Comparison of ENCODE assay signal across 8 mouse cellular contexts in genomic region chr4:86749361-86749841, GRCm38 (mm10). TPM values are rescaled to one million over a fixed set of nuclear protein-coding genes. Genes with fewer than 3 reads are reported as not detected.
DNase-seq lines count a peak whose midpoint lies in the region; ATAC-seq and TF ChIP-seq lines count a peak whose summit lies in the region.

No protein-coding gene starts in this region.

- H3K27me3 ChIP-seq in hindbrain, embryonic 12.5 days = no peaks in the 10 kb centered on the region
- H3K27me3 ChIP-seq in liver, adult 2 months (ENCODE audit: control insufficient read depth, insufficient read depth, low read length) = no peaks in the 10 kb centered on the region
- no peaks in the 10 kb centered on the region for H3K27me3 ChIP-seq in neural tube, embryonic 13.5 days

- H3K9ac ChIP-seq in hindbrain, embryonic 12.5 days = peak overlapping the region; percentile 90
- peak overlapping the region; percentile 90 for H3K9ac ChIP-seq in liver, adult 2 months (ENCODE audit: low read depth, low read length)
- H3K9ac ChIP-seq in neural tube, embryonic 13.5 days = peak overlapping the region; percentile 96

- peaks cover 19% of the 10 kb centered on the region for H3K79me2 ChIP-seq in liver, adult 2 months (ENCODE audit: control insufficient read depth, insufficient read depth, low read length)

- 2% methylated on average over 13 of the region's 13 CpGs for WGBS in hindbrain, embryonic 12.5 days
- 2% methylated on average over 13 of the region's 13 CpGs for WGBS in liver, adult 2 months
- under 1% methylated on average over 13 of the region's 13 CpGs for WGBS in neural tube, embryonic 13.5 days

- no peak for TF ChIP-seq CTCF in liver, adult 2 months (IDR thresholded peaks at IDR 0.05; ENCODE audit: low read depth, low read length)

- peak; percentile 20 for DNase-seq in cerebellum, adult 11 months
- DNase-seq in cerebellum, adult 11-12 months = no peak
- peak; percentile 54 for DNase-seq in NIH3T3 (ENCODE audit: low read depth)
- peak; percentile 50 for DNase-seq in liver, adult 2 months (ENCODE audit: extremely low read depth, low read depth, low spot score)
- DNase-seq in spleen, postnatal 36 days (ENCODE audit: low spot score in 2 of 2) = no peak

- ATAC-seq in erythroblast, adult 5-6 weeks (replicated peaks; ENCODE audit: low FRiP score, poor library complexity, severe bottlenecking) = 0 out of 2 replicates have a peak, but pooled peaks have one; percentile 17
- no peak; the same call in 1 of the 2 replicates for ATAC-seq in hindbrain, embryonic 12.5 days (ENCODE audit: low FRiP score)
- no peak for ATAC-seq in neural tube, embryonic 13.5 days (ENCODE audit: low read depth)

- 0 out of 2 replicates have a peak overlapping the region, but pooled peaks have one; percentile 88 for H3K27ac ChIP-seq in hindbrain, embryonic 12.5 days
- peak overlapping the region; percentile 93 for H3K27ac ChIP-seq in liver, adult 2 months (replicated peaks; ENCODE audit: insufficient read depth, low read depth, low read length)
- no peak overlapping the region for H3K27ac ChIP-seq in neural tube, embryonic 13.5 days (replicated peaks)

- H3K4me2 ChIP-seq in hindbrain, embryonic 12.5 days (replicated peaks) = peak overlapping the region; percentile 88
- peak overlapping the region; percentile 79 for H3K4me2 ChIP-seq in neural tube, embryonic 13.5 days

- no peaks in the 10 kb centered on the region for H3K36me3 ChIP-seq in hindbrain, embryonic 12.5 days
- H3K36me3 ChIP-seq in liver, adult 2 months (ENCODE audit: control insufficient read depth, insufficient read depth, low read length) = no peaks in the 10 kb centered on the region
- no peaks in the 10 kb centered on the region for H3K36me3 ChIP-seq in neural tube, embryonic 13.5 days

- H3K4me1 ChIP-seq in hindbrain, embryonic 12.5 days = peaks cover 13% of the 10 kb centered on the region
- H3K4me1 ChIP-seq in liver, adult 2 months (ENCODE audit: control insufficient read depth, insufficient read depth, low read length) = peaks cover 10% of the 10 kb centered on the region; the same call in 1 of the 2 replicates
- peaks cover 17% of the 10 kb centered on the region for H3K4me1 ChIP-seq in neural tube, embryonic 13.5 days (replicated peaks)

- no peak for TF ChIP-seq POLR2A in liver, adult 2 months (IDR thresholded peaks at IDR 0.05; ENCODE audit: extremely low read depth, insufficient read depth, low read length)

- no peaks in the 10 kb centered on the region for H3K9me3 ChIP-seq in hindbrain, embryonic 12.5 days (replicated peaks)
- no peaks in the 10 kb centered on the region for H3K9me3 ChIP-seq in neural tube, embryonic 13.5 days

- peak overlapping the region; percentile 87 for H3K4me3 ChIP-seq in hindbrain, embryonic 12.5 days
- peak overlapping the region; percentile 79 for H3K4me3 ChIP-seq in liver, adult 2 months (ENCODE audit: insufficient read depth, low read depth, low read length)
- H3K4me3 ChIP-seq in neural tube, embryonic 13.5 days = peak overlapping the region; percentile 99

RNA-seq across cellular contexts. Expression of gene Dennd4c, which starts 1.0 kb away (rescaled TPM):
- 5.2 and 7.5 TPM in 2 replicates for total RNA-seq in erythroblast, adult 5-6 weeks (2015; ENCODE audit: low replicate concordance)
- 5.5 and 6.6 TPM in 2 replicates for total RNA-seq in erythroblast, adult 5-6 weeks (2017; ENCODE audit: low replicate concordance)
- polyA plus RNA-seq in hindbrain, embryonic 12.5 days (2016; fragmentation: Nextera tagmentation; extraction: Ambion mirVana) = 6.0 and 6.7 TPM in 2 replicates
- total RNA-seq in liver, adult 2 months (2014; rRNA removed) = 18.9 and 19.0 TPM in 2 replicates
- 2.7 and 2.8 TPM in 2 replicates for polyA plus RNA-seq in liver, adult 2 months (2012; rRNA removed)
- polyA plus RNA-seq in neural tube, embryonic 13.5 days (2015; fragmentation: Nextera tagmentation; extraction: Ambion mirVana) = 3.2 and 5.8 TPM in 2 replicates

Comparison
In these comparisons a context has a peak if more than half of its experiments do, and no peak if none do; other contexts are left out.
1. DNase-seq: peak in cerebellum, adult 11 months (single experiment), NIH3T3 (single experiment) and liver, adult 2 months (single experiment); none in cerebellum, adult 11-12 months (single experiment) and spleen, postnatal 36 days (0 of 2).
2. Peak in every context shown above with its lines, with median percentiles within 50 percentile points of each other: H3K4me3 ChIP-seq and H3K9ac ChIP-seq.